Mouse (Mus musculus) gastrocnemius, adult 2 months (tissue): ENCODE data around the gene Kcng1. TPM values are rescaled to one million over a fixed set of nuclear protein-coding genes. Genes with fewer than 3 reads are reported as not detected.

ENCODE experiments used
- DNase-seq: peaks from one replicate; pipeline ENCODE4 v3.0.0; 2022
- H3K27ac ChIP-seq: fragments of 200-600 bp; 2 replicates; pipeline ENCODE4 v1.8.1; 2022; ENCODE audit warnings: mild to moderate bottlenecking
- H3K4me3 ChIP-seq: fragments of 200-600 bp; 2 replicates; pipeline ENCODE4 v1.8.1; 2022; ENCODE audit warnings: mild to moderate bottlenecking, moderate library complexity
- CTCF ChIP-seq: fragments of 200-600 bp; IDR thresholded peaks from 2 replicates; pipeline ENCODE4 v1.8.1; 2022; ENCODE audit warnings: antibody characterized with exemption, mild to moderate bottlenecking, moderate library complexity
- intact Hi-C: fragments of 180-260 bp; cut with DNase I; formaldehyde crosslinking; loops from one replicate; pipeline ENCODE4 v1.15.1; 2025
- long read RNA-seq, 2 experiments: library from polyadenylated mRNA; stranded (forward); transcript quantifications; one replicate each; pipeline ENCODE4 v2.0.0; 2021
- total RNA-seq, 2 experiments: library from RNA; stranded (reverse); gene quantifications; 2 replicates each; pipeline ENCODE4 v1.2.3; 2021

Kcng1 gene
- total RNA-seq = under 1 TPM in 1 of 2 experiments, not detected in 1; 0.39 TPM
- long read RNA-seq, experiment 1, partial matches to known transcripts = 0 of 1 reads
- long read RNA-seq, experiment 1, other reads (novel, unspliced or antisense) = 1 of 1 reads
- long read RNA-seq, experiment 2 = 0 reads

DNA sequence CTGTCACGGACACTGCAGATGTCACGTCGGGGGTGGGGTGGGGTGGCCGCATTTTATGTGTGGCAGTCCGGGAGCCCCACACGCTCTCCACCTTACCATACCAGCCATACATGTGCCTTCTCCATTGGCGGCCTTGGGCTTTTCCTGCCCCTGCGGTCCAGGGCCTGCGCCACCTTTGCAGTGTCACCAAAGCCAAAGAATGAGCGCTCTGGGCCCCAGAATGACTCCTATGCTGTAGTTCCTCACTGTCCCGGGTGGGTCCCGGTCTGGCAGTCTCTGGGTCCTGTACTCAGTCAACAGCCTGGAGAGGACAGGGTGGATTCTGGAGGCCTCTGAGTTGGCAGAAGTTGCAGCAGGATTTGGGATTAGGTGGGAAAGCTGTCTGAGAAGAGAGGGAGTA lies at the start of gene Kcng1:
Gene Kcng1 (minus strand): TSS at position 155 of the 400 bp plus-strand sequence.
- intact Hi-C loops = no loop called here

DNA sequence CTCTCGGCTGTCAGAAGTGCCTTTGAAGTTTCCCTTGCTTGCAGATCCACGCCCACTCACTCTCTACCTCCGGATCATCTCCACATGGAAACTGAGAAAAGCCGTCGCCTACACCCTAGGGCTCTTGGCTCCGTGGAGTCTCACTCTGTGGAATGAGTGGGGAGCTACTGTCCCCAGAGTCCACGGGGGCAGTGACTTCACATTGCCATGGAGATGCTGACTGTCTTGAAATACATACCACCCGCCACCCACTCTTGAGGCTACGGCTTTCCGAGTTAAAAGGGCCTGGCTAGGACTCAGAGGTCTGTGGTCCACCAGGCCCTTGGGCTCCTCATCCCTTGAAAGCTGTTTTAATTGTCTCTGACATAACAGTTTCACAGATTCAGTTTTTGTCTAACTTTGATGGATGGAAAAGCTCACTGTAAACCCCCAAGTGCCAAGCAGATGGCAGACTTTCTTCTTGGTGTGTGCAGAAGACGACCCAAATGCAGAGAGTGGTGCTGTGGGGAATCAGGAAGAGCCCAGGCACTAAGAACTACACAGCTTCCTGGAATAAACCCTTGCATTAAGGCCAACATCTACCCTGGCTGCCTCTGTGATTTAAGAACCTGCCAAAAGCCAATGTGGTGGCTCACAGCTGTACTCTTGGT lies 49.0 kb upstream of the Kcng1 start:
- H3K4me3 ChIP-seq = no peak overlapping the region
- no peak for TF ChIP-seq CTCF
- no peak overlapping the region for H3K27ac ChIP-seq
- intact Hi-C loops = no loop called here
- DNase-seq = no peak

More for the DNA sequence above, at the start of gene Kcng1:
- no peak for TF ChIP-seq CTCF
- DNase-seq = no peak
- Histone ChIP-seq H3K4me3 (peak within 1 kb of the TSS; percentile 68), H3K27ac (no peak within 1 kb of the TSS)

DNA sequence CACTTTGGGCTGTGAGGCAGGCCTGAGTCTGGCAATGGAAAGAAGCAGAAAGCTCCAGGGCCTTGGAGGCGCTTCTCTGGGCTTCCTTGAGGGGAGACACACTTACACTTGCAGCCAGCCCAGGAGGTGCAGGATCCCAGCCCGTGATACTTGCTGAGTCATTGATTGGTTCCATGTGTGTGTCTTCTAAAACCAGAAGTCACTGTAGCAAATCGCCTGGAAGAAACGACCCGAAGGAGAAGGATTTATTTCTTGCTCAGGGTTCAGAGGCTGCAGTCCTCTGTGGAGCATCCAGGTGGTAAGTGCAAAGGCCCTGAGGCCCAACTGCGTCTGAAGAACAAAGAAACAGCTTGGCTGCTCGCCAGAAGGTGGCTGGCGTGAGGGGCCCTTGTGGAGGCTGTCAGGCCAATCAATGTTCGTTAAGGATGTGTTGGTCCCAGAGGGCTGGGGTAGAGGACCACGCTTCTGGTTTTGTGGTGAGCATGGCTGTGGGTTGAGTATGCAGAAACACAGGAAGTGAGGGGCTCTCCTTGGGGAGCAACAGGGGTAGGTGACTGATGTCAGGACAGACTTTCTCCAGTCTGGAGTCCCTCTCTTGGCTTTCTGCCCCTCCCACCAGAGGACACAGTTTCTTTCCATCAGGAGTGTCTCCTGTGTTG lies 40.3 kb upstream of the Kcng1 start:
- intact Hi-C loops = no loop called here
- TF ChIP-seq CTCF = no peak
- peak; percentile 40 for DNase-seq
- Histone ChIP-seq H3K27ac (no peak overlapping the region), H3K4me3 (no peak overlapping the region)

DNA sequence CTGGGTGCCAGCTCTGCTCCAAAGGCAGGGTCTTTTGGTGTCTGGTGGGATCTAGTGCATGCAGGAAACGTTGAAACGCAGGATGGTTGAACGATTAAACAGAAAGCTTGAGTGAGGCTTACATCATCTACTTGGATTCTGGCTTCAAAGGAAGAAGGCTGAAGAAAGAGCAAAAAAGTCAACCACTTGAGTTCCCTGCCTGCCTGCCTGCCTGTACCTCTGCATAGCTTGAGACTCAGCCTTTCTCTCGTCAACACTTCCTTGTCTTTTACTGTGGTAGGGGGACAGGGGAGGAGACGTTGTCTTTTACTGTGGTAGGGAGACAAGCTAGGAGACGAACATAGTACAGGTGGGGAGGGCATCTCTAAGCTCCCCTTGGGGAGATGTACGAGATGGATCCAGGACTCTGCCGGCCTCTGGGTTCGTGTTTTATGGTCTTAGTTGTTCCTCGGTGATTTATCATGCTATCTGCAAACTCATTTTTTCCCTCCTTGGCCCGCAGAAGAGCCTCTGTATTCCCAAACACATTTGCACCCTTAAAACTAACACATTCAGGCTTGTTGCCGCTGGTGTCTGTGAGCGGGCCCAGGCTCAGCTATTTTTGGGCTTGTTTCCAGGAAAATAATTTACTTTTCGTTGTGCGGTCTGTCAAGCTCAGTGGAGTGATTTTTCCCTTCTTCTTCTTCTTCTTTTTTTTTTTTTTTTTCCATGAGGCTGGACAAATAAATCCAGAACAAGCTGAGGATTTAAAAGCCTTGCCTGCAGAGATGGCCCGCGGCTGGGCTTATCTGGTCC lies 39.0 kb upstream of the Kcng1 start:
- H3K4me3 ChIP-seq = no peak overlapping the region
- H3K27ac ChIP-seq = no peak overlapping the region
- DNase-seq = no peak
- no peak for TF ChIP-seq CTCF
- intact Hi-C loops = no loop called here

DNA sequence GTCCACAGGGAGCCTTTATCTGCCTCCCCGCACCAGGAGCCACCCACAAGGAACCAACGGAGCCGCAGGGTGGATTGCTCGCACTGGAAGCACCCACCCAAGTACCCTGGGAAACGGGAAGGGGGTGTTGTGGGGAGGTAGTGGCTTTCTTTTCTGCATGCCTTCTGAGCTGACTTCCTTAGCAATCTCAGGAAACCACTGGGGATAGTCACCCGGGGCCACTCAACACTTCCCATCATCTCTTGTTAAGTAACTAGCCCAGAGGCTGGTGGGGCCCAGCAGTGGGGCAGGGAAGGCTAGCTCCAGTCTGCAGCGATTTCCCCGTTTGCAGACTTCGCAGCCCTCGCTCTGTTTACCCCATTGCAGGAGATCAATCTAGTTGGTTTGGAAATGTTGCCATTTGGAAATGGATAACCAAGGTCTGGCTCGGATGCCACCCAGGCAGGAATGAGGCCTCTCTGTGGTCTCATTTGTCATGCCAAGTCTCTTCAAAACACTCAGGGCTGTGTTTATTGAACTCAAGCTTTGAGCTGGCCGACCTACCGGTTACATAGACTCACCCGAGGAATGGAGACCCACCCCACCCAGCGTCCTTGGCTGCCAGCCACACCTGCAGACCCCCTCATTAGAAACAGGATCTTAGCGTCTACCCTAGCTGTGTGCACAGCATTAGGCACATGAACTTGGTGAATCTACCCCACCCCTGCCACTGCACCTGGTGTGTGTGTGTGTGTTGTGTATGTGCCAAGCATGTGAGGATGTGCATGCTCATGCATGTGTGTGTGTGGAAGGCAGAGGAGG lies 33.3 kb upstream of the Kcng1 start:
- TF ChIP-seq CTCF = no peak
- no peak for DNase-seq
- intact Hi-C loops = no loop called here

DNA sequence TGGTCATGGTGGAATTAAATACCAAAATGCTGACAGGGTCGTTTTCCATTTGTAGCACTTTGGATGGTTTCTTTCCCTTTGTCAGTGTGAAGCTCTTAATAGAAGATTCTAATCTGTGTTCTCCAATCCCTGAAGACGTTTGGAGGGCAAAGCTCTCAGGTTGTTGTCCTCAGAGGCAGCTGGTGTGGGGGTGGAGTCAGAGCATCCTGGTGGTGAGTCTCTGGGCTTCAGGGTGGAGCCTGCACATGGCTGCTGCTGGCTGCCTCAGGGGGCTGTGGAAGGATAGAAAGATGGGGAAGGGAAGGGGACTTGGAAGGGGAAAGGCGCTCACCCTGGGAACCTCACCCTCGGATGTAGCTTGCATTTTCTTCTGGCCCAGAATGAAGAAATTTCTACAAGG lies 31.0 kb upstream of the Kcng1 start:
- no peak for DNase-seq
- no peak for TF ChIP-seq CTCF
- no peak overlapping the region for H3K27ac ChIP-seq
- no peak overlapping the region for H3K4me3 ChIP-seq
- intact Hi-C loops = no loop called here

More for the DNA sequence above, 33.3 kb upstream of the Kcng1 start:
- Histone ChIP-seq H3K27ac (no peak overlapping the region), H3K4me3 (no peak overlapping the region)

DNA sequence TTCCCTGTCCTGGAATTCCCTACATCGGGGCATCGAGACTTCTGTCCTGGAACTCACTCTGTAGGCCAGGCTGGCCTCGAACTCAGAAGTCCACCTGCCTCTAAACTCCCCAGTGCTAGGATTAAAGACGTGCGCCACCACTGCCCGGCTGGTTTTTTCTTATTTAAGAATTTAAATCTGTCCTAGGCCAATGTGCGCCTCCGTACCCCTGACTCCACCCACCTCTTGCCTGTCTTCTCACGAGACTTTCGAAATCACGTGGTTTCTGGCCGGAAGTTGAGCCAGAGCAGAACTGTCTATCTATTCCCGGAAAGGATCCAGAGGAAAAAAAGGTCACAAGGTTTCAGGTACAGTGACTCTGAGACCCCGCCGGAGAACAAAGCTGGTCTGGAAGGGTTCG lies 29.5 kb upstream of the Kcng1 start:
- Histone ChIP-seq H3K27ac (no peak overlapping the region), H3K4me3 (no peak overlapping the region)
- TF ChIP-seq CTCF = no peak
- no peak for DNase-seq
- intact Hi-C loops = no loop called here

- DNase-seq = no peak
- Histone ChIP-seq H3K27ac (no peak overlapping the region), H3K4me3 (no peak overlapping the region)
- no peak for TF ChIP-seq CTCF
- intact Hi-C loops = no loop called here
These were observed 27.4 kb upstream of the Kcng1 start for GRCm38 (mm10) chr2:168308916-168309315.

GRCm38 (mm10) chr2:168299650-168300049 lies 18.1 kb upstream of the Kcng1 start:
- Histone ChIP-seq H3K4me3 (no peak overlapping the region), H3K27ac (no peak overlapping the region)
- no peak for TF ChIP-seq CTCF
- intact Hi-C loops = no loop called here
- peak; percentile 4 for DNase-seq

GRCm38 (mm10) chr2:168296530-168296929 lies 15.0 kb upstream of the Kcng1 start:
- TF ChIP-seq CTCF = peak; percentile 7; the same call in 1 of the 2 replicates
- Histone ChIP-seq H3K4me3 (no peak overlapping the region), H3K27ac (no peak overlapping the region)
- no peak for DNase-seq
- intact Hi-C loops = no loop called here

DNA sequence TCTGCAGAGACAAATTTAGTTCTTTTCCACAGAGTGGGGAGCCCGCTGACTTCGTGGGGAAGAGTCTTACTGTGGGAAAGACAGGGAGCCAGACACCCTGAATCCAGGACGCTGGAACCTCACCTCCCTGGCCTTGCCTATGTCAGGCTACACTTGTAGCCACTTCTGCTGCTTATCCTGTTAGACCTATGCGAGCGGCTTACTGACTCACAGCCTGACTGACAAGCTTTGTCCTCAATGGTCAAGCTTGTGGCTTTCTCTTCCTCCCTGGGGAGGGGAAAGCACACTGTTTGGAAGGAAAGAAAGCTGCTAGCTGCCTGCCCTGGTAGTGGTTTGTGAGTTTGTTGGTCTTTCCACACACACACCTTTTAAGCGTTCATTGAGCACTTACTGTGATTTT lies 11.0 kb upstream of the Kcng1 start:
- DNase-seq = no peak
- Histone ChIP-seq H3K4me3 (no peak overlapping the region), H3K27ac (no peak overlapping the region)
- intact Hi-C loops = no loop called here
- no peak for TF ChIP-seq CTCF

DNA sequence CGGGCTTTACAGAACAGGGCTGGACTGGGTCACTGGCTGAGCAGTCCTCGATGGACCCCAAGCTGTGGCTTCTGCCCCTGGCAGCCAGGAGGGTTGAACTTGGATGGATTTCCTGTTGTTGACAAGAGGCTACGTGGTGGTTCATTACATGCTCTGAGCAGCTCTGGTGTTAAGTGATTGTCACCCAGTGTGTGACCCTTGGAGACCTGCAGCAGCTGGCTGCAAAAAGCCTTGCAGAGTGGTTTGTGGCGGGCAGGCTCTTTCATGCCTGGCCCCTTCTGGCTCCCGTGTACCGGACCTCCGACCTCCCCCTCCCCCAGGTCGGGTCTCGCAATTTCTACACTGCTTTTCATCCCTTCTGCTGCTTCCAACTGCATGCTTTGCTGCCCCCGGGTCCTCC lies 10.5 kb upstream of the Kcng1 start:
- intact Hi-C loops = no loop called here
- DNase-seq = no peak
- no peak for TF ChIP-seq CTCF

More for the DNA sequence above, 10.5 kb upstream of the Kcng1 start:
- no peak overlapping the region for H3K27ac ChIP-seq
- no peak overlapping the region for H3K4me3 ChIP-seq
